Mouse (Mus musculus): ENCODE measurements around the gene Xylb. TPM values are rescaled to one million over a fixed set of nuclear protein-coding genes. Genes with fewer than 3 reads are reported as not detected.

Gene Xylb
- polyA plus RNA-seq, 1 experiment from 2014 or later: 26.9 TPM

- WGBS: 93% methylated on average over 9 of the region's 9 CpGs
- H3K27me3 ChIP-seq: no peaks in the 10 kb centered on the region
- no peak overlapping the region for H3K9ac ChIP-seq
- peaks cover 55% of the 10 kb centered on the region for H3K36me3 ChIP-seq
- H3K27ac ChIP-seq: no peak overlapping the region
- no peaks in the 10 kb centered on the region for H3K9me3 ChIP-seq (replicated peaks)
- no peaks in the 10 kb centered on the region for H3K4me1 ChIP-seq
- no peak for ATAC-seq (replicated peaks; ENCODE audit: low FRiP score)
- no peak overlapping the region for H3K4me3 ChIP-seq (replicated peaks)
- no peak overlapping the region for H3K4me2 ChIP-seq
These were observed 81.4 kb downstream of the Xylb start for GRCm38 (mm10) chr9:119438498-119439000.

Other genes starting within 250 kb of the Xylb start
- 26.9 and 30.5 TPM in 2 replicates for gene Acaa1b, start 200.3 kb upstream of the Xylb start, polyA plus RNA-seq (2015; fragmentation: Nextera tagmentation; extraction: Ambion mirVana)
- gene Gm47289, start 198.2 kb upstream of the Xylb start, polyA plus RNA-seq (2015; fragmentation: Nextera tagmentation; extraction: Ambion mirVana): not detected in 2 replicates
- 7.6 and 9.8 TPM in 2 replicates for gene Slc22a13, start 148.3 kb upstream of the Xylb start, polyA plus RNA-seq (2015; fragmentation: Nextera tagmentation; extraction: Ambion mirVana)
- 12.3 and 14.2 TPM in 2 replicates for gene Oxsr1, start 35.0 kb upstream of the Xylb start, polyA plus RNA-seq (2015; fragmentation: Nextera tagmentation; extraction: Ambion mirVana)
- 111 and 121 TPM in 2 replicates for gene Acaa1a, start 17.7 kb upstream of the Xylb start, polyA plus RNA-seq (2015; fragmentation: Nextera tagmentation; extraction: Ambion mirVana)
- 25.6 and 25.9 TPM in 2 replicates for gene Myd88, start 16.0 kb upstream of the Xylb start, polyA plus RNA-seq (2015; fragmentation: Nextera tagmentation; extraction: Ambion mirVana)
- gene Slc22a14, start 8.2 kb downstream of the Xylb start, polyA plus RNA-seq (2015; fragmentation: Nextera tagmentation; extraction: Ambion mirVana): 0.30 TPM in 1 of 2 replicates, not detected in the other
- 36.4 and 36.6 TPM in 2 replicates for gene Acvr2b, start 44.7 kb downstream of the Xylb start, polyA plus RNA-seq (2015; fragmentation: Nextera tagmentation; extraction: Ambion mirVana)
- 24.1 and 25.3 TPM in 2 replicates for gene Exog, start 87.6 kb downstream of the Xylb start, polyA plus RNA-seq (2015; fragmentation: Nextera tagmentation; extraction: Ambion mirVana)
- 0.19 and 0.32 TPM in 2 replicates for gene Scn5a, start 221.6 kb downstream of the Xylb start, polyA plus RNA-seq (2015; fragmentation: Nextera tagmentation; extraction: Ambion mirVana)